8 mouse cellular contexts compared by ENCODE assay signal in the genomic region with DNA sequence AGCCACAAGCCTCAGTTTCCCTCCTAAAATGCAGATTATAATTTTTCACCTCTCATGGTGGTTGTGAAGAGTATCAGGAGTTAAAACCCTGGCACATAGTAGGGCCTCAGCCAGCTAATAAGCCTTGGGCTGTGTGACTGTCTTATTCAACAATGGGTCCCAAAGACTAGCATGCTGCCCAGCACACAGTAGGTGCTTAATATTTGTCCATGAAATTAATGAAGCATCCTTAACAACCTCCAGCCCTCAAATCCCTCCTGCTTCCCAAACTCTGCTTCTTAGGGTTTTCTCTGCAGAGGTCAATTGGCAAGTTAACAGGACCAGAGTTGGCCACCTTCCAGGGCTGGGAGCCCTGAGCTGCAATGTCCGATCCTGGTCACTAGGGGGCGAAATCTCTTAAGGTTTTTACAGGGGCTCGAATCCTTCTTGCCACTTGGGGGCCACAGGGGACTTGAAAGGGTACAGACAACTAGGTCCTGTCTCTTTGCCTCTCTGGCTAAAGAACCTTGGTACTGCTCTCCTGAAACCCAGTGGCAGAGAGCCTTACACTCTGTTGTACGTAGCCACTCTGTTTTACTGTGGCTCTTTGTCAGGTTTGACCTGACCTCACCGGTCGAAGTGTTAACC.
A peak's percentile ranks its signal among the peaks of the same experiment; 100 is the strongest.
DNase-seq lines count a peak whose midpoint lies in the region; ATAC-seq and TF ChIP-seq lines count a peak whose summit lies in the region.

No protein-coding gene starts in this region.

- WGBS in cerebellum, adult 2 months = 47% methylated on average over 6 of the region's 6 CpGs
- 37% methylated on average over 6 of the region's 6 CpGs for WGBS in liver, embryonic 13.5 days (ENCODE audit: insufficient replicate concordance)

- no peak overlapping the region for H3K4me3 ChIP-seq in cerebellum, adult 2 months (replicated peaks; ENCODE audit: insufficient read depth, low read depth, low read length)
- no peak overlapping the region for H3K4me3 ChIP-seq in liver, embryonic 13.5 days (replicated peaks)

- TF ChIP-seq CTCF in cerebellum, adult 2 months (IDR thresholded peaks at IDR 0.05; ENCODE audit: borderline replicate concordance, insufficient read depth, low read depth, low read length) = peak; percentile 83

- no peaks in the 10 kb centered on the region for H3K9me3 ChIP-seq in liver, embryonic 13.5 days (replicated peaks)

- no peak for TF ChIP-seq POLR2A in cerebellum, adult 2 months (IDR thresholded peaks at IDR 0.05; ENCODE audit: borderline replicate concordance, insufficient read depth, low read length)

- H3K27me3 ChIP-seq in cerebellum, adult 2 months (ENCODE audit: control insufficient read depth, insufficient read depth, low read length) = no peaks in the 10 kb centered on the region
- peaks cover 5% of the 10 kb centered on the region for H3K27me3 ChIP-seq in liver, embryonic 13.5 days

- H3K9ac ChIP-seq in liver, embryonic 13.5 days = no peak overlapping the region

- DNase-seq in 3T3-L1 (ENCODE audit: low read depth, low spot score) = peak; percentile 77
- peak; percentile 27 for DNase-seq in MEL-GATA-1-ER (ENCODE audit: extremely low read depth, low read depth)
- DNase-seq in cerebellum, adult 2 months = peak; percentile 69 to 85
- peak; percentile 86 for DNase-seq in gastrocnemius, adult 18-20 months (ENCODE audit: low spot score)
- DNase-seq in kidney, postnatal 10 days = peak; percentile 85
- DNase-seq in liver, embryonic 13.5 days = peak; percentile 51
- DNase-seq in retina, postnatal 1 day = peak; percentile 82
- peak; percentile 50 to 77 for DNase-seq in urinary bladder, adult 18-20 months (ENCODE audit: low spot score in 2 of 2)

- no peaks in the 10 kb centered on the region for H3K4me1 ChIP-seq in cerebellum, adult 2 months (ENCODE audit: control insufficient read depth, insufficient read depth, low read length)
- no peaks in the 10 kb centered on the region for H3K4me1 ChIP-seq in liver, embryonic 13.5 days (replicated peaks)

- no peaks in the 10 kb centered on the region for H3K36me3 ChIP-seq in liver, embryonic 13.5 days

- no peak overlapping the region for H3K27ac ChIP-seq in cerebellum, adult 2 months (ENCODE audit: insufficient read depth, low read length)
- H3K27ac ChIP-seq in liver, embryonic 13.5 days = no peak overlapping the region

- no peak for ATAC-seq in liver, embryonic 13.5 days (ENCODE audit: low read depth)

- no peak overlapping the region for H3K4me2 ChIP-seq in liver, embryonic 13.5 days

Comparison
In these comparisons a context has a peak if more than half of its experiments do, and no peak if none do; other contexts are left out.
1. DNase-seq: peak in every context shown above with its lines; median percentile 86 in gastrocnemius, adult 18-20 months; 85 in kidney, postnatal 10 days; 82 in retina, postnatal 1 day; 77 in 3T3-L1; 77 in cerebellum, adult 2 months; 64 in urinary bladder, adult 18-20 months; 51 in liver, embryonic 13.5 days; 27 in MEL-GATA-1-ER.